Mouse (Mus musculus): ENCODE measurements around the gene Camta1.

Gene Camta1

DNA sequence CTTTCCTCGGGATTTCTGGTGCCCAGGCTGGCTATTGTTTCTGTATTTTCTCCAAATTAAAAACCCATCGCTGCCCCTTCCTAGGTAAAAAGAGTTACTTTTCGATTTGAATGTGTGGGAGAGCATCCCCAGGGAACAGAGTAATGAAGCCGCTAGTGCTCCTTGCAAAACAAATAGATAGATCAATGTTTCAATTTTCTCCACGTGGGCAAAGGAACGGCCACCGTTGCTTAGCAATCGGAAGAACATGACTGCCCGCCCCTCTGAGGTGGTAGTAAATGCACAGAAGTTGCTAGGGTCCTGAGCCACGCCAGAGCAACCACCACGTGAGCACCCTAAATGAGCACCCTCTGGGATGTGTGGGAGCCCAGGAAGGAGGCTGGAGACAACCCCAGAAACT, 648.2 kb downstream of the Camta1 start:
- DNase-seq (ENCODE audit: low read depth, low spot score) = no peak

DNA sequence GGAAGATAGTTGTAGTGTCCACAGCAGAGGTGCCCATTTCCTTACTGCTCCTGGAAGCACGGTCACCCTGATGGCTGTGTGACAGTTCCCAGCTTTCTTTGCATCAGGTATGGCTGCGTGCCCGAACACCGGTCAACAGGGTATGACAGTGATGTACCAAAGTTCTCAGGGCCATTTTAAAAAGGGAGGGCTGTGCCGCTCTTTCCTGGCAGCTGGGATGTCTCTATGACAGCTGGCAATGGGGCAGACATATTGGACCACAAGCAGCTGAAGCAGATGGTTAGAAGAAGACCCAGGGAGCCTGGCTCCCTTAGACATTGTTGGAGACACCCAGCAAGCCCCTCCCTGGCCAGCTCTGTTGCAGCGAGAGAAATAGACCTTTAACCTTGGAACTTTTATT, 649.7 kb downstream of the Camta1 start:
- DNase-seq (ENCODE audit: low read depth, low spot score) = no peak

DNA sequence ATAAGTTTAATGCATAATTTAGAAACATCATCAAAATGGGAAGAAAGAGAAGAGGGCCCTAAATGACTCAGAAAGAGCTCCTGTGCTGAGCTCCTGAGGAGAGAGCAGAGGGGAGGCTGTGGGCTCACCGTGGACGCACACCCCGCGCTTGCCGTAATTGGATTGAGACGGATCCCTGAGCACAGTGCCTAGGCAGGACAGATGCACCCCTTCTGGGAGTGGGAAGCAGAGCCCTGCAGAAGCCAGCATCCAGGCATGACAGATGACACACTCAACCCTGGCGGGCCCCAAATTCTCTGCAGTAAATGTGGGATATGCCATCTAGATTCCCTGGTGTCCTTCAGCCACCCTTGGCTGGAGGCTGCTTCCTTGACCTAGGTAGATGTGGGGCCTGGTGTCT, 654.1 kb downstream of the Camta1 start:
- no peak for DNase-seq (ENCODE audit: low read depth, low spot score)

DNA sequence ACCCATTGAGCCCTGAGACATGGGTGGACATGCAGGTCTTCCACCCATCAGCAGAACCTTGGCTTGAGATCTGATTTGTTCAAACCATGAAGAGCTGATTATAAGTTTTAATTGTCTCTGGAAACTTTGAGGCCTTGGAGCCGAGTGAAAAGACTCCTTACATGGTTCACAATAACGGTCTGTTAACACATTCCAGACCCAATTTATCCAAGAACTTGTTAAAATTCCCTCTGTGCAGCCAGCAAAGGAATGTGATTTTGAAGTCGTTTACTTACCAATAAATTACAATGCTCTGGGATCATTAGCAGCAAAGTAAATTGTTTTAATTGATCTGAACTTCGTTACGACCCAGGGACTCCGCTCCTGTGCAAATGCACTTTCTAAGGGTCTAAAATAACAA, 658.8 kb downstream of the Camta1 start:
- no peak for DNase-seq (ENCODE audit: low read depth, low spot score)

DNA sequence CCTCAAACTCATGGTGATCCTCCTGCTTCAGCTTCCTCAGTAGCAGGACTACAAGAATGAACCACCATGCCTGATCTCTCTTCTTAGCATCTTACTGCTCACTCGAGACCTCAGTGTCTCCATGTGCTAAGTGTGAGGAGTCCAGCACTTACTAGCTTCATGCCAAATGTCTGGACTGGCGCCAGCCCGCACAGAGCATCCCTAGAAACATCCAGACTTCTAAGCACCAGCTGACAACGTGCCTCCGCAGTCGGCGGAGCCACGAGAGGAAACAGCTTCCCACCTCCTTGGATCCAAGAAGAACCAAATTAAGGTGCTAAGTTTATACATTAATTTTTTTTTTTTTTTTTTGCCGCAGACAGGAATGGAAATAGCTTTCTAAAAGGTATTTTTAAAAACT, 661.4 kb downstream of the Camta1 start:
- DNase-seq (ENCODE audit: low read depth, low spot score) = no peak

DNA sequence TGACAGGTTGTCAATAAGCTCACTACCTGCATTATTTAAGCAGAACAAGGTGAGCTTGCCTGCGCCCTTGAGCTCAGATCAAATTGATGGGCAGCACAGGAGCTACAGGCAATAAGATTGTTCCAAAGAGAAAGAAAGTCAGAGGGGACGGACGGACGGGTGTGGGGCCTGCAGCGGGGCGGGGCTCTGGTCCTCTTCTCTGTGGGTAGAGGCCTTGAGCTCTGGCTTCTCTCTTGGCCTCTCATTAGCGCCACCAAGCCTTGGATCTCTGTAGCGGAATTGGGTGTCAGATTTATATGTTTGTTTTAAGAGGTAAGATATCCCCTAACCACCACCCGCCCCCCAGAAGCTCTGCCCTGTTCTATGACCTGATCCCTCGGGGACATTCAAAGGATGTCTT, 666.5 kb downstream of the Camta1 start:
- no peak for DNase-seq (ENCODE audit: low read depth, low spot score)

DNA sequence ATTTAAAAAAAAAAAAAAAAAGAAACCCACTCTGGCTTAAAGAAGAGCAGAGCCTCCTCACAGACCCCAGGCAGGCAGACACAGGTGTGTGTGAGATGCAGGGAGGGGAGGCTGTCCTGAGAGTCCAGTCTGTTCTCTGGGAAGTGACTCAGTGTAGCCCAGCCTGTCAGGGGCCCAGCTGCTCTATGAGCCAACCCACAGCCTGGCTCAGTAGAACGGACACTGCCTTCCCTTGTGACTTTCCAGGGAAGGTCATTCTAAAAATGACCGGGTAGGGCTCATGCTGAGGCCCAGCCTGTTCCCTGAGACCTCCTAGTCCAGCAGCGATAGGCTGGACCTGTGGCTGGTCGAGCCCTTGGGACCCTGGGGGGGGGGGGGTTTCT, 667.0 kb downstream of the Camta1 start:
- DNase-seq (ENCODE audit: low read depth, low spot score) = no peak

DNA sequence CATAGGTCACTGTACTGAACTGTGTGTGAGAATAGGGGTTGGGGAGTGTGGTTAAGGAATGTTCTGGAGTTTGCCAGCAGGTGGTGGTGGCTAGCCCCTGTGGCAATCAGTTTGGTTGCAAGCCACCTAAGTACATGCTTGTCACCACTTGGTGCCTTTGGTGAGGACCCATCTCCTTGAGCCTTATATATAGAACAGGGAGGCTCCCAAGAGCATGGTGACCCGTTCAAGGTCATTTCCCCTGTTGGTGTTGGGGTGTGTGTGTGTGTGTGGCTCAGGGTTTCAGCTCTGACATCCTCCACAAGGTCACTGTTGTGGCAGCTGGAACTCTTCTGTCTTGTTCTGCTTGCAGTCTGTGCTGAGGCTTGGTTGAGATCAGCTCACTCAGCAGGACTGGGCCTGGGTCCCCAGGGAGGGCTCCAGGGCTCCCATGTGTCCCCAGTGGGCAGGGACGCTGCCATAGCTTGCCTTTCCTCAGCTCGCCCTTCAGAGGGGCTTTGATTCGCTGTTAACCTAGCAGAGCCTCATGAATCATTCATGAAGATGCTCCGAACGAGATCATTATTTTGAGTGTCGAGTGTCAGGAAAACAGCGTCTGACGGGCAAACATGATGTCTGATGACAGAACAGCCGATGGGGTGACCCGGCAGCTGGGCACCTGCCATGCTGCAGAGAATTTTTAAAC, 667.5 kb downstream of the Camta1 start:
- DNase-seq (ENCODE audit: low read depth, low spot score) = no peak

DNA sequence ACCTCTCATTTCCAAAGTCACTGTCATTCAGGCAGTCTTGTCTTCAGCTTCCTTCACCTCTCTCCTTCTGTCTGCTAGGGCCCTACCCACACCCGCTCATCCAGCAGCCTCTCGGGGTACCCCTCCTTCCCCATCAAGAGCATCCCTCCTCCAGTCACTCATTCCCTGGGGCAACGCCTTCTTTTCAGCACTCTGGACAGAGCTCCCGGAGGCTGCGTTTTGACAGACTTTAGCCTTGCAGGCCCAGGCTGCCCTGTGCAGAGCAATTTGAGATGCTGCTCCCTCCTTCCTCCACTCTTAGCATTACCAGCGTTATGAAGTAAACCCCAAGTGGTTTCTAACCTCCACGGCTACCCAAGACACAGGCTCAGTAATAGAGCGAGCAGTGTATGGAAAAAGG, 675.2 kb downstream of the Camta1 start:
- no peak for DNase-seq (ENCODE audit: low read depth, low spot score)

DNA sequence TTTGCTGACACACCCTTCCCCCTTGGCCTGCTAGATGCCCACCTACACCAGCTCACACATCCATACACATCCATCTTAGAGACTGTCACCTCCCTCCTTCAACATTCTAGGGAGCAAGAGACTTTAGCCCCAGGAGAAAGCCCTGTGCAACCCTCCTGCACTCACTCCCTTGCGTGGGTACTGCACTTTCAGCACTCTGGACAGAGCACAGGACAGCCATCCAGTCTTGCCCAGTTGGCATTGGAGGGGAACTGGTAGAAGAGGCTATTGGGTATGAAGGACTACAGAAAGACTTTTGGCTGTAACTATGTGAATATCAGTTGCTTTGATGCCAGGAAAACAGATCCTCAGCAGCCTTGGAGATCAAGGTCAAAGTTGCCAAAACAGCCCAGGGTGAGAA, 675.9 kb downstream of the Camta1 start:
- DNase-seq (ENCODE audit: low read depth, low spot score) = no peak

DNA sequence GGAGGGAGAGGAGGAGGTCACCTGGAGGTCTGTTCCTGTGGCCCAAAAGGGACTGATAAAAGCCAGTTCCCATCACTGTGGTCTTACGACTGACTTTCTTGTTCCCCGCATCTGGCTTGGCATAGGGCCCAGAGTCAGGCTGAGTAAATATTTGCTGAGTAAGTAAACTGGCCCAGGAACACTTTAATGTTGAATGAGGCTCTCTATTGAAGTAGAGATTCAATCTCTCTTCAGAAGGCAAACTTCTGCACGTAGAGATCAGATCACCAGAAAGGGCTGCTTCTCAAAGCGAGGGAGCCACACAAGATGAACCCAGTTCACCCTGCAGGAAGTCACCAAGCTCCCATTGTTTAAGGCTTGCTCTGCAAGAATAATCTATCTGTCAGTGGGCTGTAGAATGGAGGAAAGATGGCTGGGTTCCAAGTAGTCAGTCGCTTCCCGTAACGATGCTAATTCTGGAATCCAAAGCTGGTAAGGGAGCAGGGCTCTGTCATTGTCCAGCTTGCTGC, 681.2 kb downstream of the Camta1 start:
- DNase-seq (ENCODE audit: low read depth, low spot score) = no peak

DNA sequence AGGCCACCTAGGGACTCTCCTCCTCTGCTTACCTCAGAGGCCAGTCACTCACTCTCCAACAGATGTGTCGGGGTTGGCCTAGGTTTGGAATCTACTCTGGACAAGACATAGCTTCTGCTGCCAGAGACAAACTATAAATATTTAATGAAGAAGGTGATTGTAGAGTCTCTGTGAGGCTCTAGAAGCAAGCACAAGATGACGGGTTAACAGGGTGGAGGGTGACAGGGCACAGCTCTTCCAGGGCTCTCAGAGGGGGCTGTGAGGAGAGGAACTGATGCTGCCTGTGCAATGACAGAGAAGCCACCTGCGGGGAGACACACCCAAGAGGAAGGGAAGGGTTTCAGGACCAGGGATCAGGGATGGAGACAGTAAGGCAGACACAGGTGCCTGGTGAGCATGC, 682.0 kb downstream of the Camta1 start:
- DNase-seq (ENCODE audit: low read depth, low spot score) = no peak

DNA sequence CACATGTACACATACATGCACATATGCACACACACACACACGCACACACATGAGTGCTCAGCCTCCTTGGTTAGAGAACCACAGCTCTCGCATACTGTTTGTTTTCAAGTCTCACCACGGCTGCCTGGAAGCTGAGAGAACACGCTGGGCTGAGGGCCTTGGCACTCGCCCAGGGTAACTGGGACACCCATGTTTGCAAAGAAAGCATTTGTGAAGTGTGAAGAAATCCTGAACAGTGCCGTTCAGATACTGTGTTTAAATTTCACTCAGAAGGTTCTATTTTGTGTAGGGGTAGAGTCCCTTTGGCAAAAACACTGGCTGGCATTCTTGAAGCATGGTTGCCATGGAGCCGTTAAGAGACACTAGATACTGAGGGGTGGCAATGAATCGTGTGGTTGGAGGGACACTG, 682.7 kb downstream of the Camta1 start:
- DNase-seq (ENCODE audit: low read depth, low spot score) = no peak

DNA sequence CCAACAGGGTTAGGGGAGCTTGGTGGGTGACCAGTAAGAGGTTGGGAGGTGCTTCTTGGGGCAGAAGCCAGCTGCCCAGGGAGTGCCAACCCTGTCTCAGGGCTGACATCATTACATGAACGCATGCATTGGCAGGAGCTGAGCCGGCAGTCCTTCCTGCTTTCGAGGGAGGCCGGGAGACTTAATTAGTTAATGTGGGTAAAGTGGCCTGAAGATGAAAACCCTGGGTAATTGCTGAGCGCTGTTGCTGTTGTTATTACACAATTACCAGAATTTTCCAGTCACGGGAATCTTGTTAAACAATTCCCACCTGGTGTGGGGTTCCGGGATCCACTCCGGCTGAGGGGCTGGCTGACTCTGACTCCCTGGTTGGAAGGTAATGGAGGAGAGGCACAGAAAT, 689.1 kb downstream of the Camta1 start:
- DNase-seq (ENCODE audit: low read depth, low spot score) = no peak

DNA sequence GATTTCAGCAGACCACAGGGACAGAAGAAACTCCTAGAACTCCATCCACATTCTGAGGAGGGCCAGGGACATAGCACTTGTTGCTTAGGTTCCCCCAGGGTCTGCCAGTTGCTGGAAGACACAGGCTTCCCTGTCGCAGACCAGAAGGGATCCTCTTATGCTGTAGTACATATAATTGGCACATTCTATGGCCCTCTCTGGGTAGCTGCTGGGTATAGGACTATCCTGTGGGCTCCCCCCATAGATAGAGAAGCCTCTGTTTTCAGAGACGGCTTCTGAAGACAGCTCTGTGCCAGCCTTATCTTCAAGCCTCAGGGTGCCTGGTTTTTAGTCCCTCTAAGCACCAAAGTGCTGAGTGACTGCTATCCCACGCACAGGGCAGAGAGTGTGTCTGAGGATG, 690.6 kb downstream of the Camta1 start:
- DNase-seq (ENCODE audit: low read depth, low spot score) = no peak

DNA sequence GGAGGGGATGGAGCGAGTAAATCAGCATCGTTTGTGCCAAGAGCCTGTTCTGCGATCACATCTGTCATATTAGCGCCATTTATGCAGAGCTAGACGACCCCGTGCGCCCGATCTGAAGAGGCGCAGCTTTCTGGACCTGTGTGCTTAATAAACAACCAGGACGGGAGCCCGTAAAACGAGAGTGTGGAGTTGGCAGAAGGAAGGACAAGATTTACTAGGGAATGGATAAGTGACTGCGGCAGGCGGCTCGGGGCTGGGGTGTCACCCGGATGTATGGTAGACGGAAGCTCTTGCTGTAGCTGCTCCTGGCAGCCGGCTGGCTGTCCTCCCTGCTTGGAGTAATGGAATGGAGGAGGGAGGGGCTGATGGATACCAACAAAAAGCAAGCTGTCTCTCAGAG, 691.0 kb downstream of the Camta1 start:
- no peak for DNase-seq (ENCODE audit: low read depth, low spot score)

DNA sequence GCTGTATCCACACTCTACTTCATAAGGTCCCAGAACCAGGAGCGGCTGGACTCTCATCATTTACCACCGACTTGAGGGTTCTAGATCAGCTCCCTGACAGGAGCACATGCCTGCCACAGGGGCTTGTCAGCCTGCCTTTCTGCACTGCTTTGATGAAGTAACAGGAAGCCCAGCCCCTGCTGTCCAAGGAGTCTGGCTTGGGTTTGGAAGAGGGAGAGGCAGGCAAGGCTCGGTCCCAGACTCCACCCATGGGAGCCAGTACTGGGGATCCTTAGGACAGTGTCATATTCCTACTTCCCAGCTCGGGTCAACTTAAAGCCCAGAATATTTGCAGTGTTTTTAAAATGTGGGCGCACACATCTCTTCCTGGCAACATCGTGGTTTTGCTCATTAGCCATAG, 694.7 kb downstream of the Camta1 start:
- DNase-seq (ENCODE audit: low read depth, low spot score) = no peak

DNA sequence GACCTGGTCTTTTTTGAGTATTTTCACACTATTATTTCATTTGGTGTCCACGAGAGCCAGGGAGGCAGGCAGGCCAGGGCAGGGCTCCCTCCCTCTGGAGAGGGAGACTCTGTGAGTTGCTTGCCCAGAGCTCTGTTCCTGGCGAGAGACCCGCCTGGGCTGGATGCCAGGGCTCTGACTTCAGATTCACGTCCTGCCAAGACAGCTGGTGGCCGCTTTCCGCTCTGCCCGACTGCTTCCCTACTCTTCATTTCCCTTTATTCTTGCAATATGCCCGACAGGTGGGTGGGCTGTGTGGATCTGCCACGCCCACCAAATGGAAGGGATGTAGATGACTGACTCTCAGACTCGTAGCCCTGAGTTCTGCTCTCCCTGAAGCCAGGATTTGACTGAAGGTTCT, 696.1 kb downstream of the Camta1 start:
- DNase-seq (ENCODE audit: low read depth, low spot score) = no peak

DNA sequence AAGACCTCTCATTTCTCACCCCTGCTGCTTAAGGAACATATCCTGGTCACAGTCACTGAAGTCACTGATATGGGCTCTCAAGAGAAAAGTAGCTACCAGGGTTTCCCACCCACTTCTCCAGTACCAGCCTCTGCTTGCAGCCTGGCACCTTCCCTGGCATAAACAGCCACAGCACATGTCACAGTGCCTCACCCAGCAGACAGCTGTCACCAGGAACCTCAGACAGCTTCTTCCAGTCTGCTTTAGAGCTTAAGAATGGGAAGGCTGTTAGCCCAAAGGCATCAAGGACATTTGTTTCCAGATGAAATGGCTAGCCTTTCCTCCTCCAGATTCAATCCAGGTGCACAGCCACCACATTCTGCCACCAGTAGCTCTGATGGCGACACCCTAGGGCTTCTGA, 697.4 kb downstream of the Camta1 start:
- DNase-seq (ENCODE audit: low read depth, low spot score) = no peak

DNA sequence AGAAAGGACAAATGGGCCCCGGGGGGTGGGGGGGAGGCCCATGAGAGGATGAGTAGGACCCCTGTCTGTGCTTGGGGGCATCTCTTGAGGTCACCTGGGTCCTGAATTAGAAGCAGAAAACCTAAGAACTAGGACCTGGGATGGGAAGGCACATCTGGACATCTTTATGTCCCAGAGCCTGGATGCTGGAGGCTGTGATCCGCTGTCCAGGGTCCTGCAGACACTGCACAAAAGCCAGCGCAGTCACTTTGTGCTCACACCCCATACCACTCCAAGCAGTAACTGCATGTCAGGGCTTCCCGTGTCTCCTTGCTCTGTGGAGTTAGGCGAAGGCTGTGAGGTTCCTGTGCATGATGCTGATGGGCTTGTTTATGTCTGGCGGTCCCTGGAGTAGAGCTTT, 699.8 kb downstream of the Camta1 start:
- no peak for DNase-seq (ENCODE audit: low read depth, low spot score)

DNA sequence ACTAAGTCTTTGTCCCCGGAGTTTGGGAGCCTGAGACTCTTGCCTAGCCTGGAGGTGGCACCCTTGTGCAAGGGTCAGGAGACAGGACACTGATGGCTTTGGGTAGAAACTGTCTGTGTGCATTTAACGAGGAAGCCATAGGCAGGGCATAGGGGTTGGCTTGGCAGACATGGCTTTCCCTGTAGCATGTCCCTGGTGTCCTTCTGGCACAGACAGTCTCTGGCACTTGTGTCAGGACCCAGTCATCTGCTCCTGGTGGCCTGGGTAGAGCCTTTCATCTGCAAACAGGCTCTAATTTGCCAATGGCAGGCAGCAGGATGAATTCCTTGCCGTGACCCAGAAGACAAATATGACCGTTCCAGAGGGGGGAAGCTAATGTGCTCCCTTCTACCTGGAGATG, 700.7 kb downstream of the Camta1 start:
- no peak for DNase-seq (ENCODE audit: low read depth, low spot score)

DNA sequence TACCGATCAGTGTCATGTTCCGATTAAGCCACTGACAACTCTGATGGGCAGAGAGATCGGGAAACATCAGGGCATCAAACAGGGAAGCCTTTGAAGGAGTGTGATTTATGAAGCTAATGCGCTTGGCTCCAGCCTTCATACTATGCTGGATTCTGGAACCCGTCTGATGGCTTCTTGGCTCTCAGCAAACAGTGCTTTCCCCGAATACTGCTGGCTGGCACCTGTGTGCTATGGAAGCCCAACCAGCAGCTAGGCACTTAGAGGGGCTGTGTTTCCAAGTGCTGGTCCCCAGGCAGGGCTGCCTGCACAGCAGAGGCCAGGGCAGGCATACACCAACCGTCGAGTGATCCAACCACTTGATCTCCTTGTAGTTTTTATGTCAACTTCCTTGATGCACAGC, 701.2 kb downstream of the Camta1 start:
- no peak for DNase-seq (ENCODE audit: low read depth, low spot score)

DNA sequence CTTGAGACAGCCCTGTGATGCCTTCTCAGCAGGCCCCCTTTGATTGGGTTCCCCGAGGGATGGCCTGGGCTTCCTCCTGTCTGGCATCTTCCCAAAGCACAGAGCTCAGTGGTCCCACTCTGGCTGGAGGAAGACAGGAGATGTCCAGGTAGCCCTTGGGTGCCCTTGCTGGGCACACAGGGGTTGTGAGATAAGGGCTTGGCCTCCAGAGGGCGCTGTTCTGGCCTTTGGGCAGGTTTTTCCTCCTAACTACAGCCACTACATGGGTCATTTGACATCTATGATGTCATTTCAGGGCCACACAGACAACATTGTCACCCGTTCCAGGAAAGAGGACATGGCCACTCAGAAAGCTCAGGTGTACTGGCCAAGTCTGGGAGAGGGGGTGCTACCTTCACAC, 703.4 kb downstream of the Camta1 start:
- no peak for DNase-seq (ENCODE audit: low read depth, low spot score)

DNA sequence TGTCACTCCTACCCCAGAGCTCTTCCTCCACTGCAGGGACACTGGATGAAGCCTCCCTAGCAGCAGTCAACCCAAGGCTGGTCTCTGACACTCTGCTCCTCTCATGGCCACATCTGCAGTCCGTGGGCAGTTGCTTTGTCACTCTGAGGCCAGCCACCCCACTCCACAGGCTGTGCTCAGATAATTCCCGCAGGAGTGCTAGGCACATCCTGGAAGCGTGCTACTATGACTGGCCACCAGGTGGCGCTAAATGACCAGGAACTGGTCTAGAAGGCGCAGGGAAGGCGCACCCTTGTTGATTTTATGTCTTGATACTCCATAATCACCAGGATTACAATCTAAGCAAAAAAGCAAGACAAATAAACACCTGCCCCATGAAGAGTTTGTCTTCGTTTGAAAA, 704.8 kb downstream of the Camta1 start:
- DNase-seq (ENCODE audit: low read depth, low spot score) = peak; percentile 4
